ENCODE assay signal across 37 mouse cellular contexts in genomic region chr3:98851853-98852252, GRCm38 (mm10). TPM values are rescaled to one million over a fixed set of nuclear protein-coding genes. Genes with fewer than 3 reads are reported as not detected.
"Had no signal": no experiment of that assay in that cellular context is flagged by ENCODE, and none has a peak within 500 bp of the region (broad histone marks: within the 10 kb centered on the region; RNA-seq: fewer than 3 reads in every experiment).

No protein-coding gene starts in this region.

- DNase-seq: gastrocnemius, postnatal 14 days; gastrocnemius, postnatal 36 days; heart, adult 11 months; heart, adult 2 months; heart, postnatal 14 days; heart, postnatal 36 days; kidney, adult 11 months; kidney, adult 2 months; kidney, adult 9 months; kidney, postnatal 14 days; kidney, postnatal 36 days; layer of hippocampus, adult 9-11 months; layer of hippocampus, postnatal 36 days; left cerebral cortex, postnatal 4 days; liver, embryonic 13.5 days had no signal

RNA-seq across cellular contexts. Expression of gene Hsd3b1, which starts 7.7 kb away (rescaled TPM):
- total RNA-seq: gastrocnemius, postnatal 14 days; gastrocnemius, postnatal 36 days; heart, adult 2 months; heart, postnatal 14 days; heart, postnatal 36 days; hematopoietic stem cell, adult 5-6 weeks; layer of hippocampus, adult 18-20 months; layer of hippocampus, postnatal 14 days; layer of hippocampus, postnatal 36 days; left cerebral cortex, adult 18-20 months; left cerebral cortex, postnatal 10 days; left cerebral cortex, postnatal 25 days; left cerebral cortex, postnatal 4 days had no signal
- polyA plus RNA-seq: gonadal fat pad, adult 2 months; heart, postnatal 0 days; hindbrain, embryonic 15.5 days; hindbrain, postnatal 0 days; large intestine, adult 2 months; limb, embryonic 13.5 days; limb, embryonic 15.5 days had no signal

RNA-seq across cellular contexts. Expression of gene Hsd3b6, which starts 37.6 kb away (rescaled TPM):
- total RNA-seq: gastrocnemius, adult 18-20 months; gastrocnemius, adult 8-10 months; gastrocnemius, postnatal 14 days; gastrocnemius, postnatal 36 days; heart, adult 2 months; heart, postnatal 14 days; heart, postnatal 36 days; hematopoietic stem cell, adult 5-6 weeks; hindbrain, postnatal 0 days; layer of hippocampus, adult 18-20 months; layer of hippocampus, adult 8-10 months; layer of hippocampus, postnatal 14 days; layer of hippocampus, postnatal 36 days; left cerebral cortex, adult 18-20 months; left cerebral cortex, adult 8-10 months; left cerebral cortex, postnatal 10 days; left cerebral cortex, postnatal 25 days; left cerebral cortex, postnatal 4 days; liver, adult 2 months had no signal
- polyA plus RNA-seq: gonadal fat pad, adult 2 months; heart, adult 2 months; heart, postnatal 0 days; hindbrain, postnatal 0 days; kidney, adult 2 months; large intestine, adult 2 months; liver, adult 2 months had no signal

RNA-seq across cellular contexts. Expression of gene Hao2, which starts 41.2 kb away (rescaled TPM):
- total RNA-seq: gastrocnemius, adult 8-10 months; gastrocnemius, postnatal 14 days; gastrocnemius, postnatal 36 days; heart, adult 2 months; heart, postnatal 14 days; heart, postnatal 36 days; hematopoietic stem cell, adult 5-6 weeks; hindbrain, postnatal 0 days; layer of hippocampus, adult 18-20 months; layer of hippocampus, adult 8-10 months; layer of hippocampus, postnatal 14 days; layer of hippocampus, postnatal 36 days; left cerebral cortex, adult 18-20 months; left cerebral cortex, adult 8-10 months; left cerebral cortex, postnatal 10 days; left cerebral cortex, postnatal 25 days; left cerebral cortex, postnatal 4 days had no signal
- polyA plus RNA-seq: heart, adult 2 months; heart, embryonic 15.5 days; heart, postnatal 0 days; hindbrain, embryonic 11.5 days; hindbrain, embryonic 13.5 days; hindbrain, postnatal 0 days; limb, embryonic 11.5 days; limb, embryonic 15.5 days had no signal
